Mouse (Mus musculus): ENCODE measurements around the gene Phactr1.

GRCm38 (mm10) chr13:42684181-42684580 lies 3.8 kb downstream of the Phactr1 start:
- no peak for TF ChIP-seq POLR2A (IDR thresholded peaks at IDR 0.05; ENCODE audit: extremely low read depth, insufficient read depth, low read length)
- TF ChIP-seq CTCF (IDR thresholded peaks at IDR 0.05; ENCODE audit: low read depth, low read length), result no peak
